18 mouse cellular contexts compared by ENCODE assay signal in genomic region chr3:148555324-148555723, GRCm38 (mm10).
"Had no signal": no experiment of that assay in that cellular context is flagged by ENCODE, and none has a peak within 500 bp of the region (broad histone marks: within the 10 kb centered on the region; RNA-seq: fewer than 3 reads in every experiment).

No protein-coding gene starts in this region.

- H3K9me3 ChIP-seq: midbrain, embryonic 10.5 days; midbrain, embryonic 13.5 days; midbrain, embryonic 15.5 days; neural tube, embryonic 13.5 days; neural tube, embryonic 15.5 days had no signal

- DNase-seq: lung, adult 18-20 months; lung, embryonic 14.5 days; lung, postnatal 10 days; lung, postnatal 4 days; retina, postnatal 1 day; right cerebral cortex, adult 18-20 months; right cerebral cortex, postnatal 25 days; right cerebral cortex, postnatal 4 days; spleen, adult 18-20 months; thymus, adult 18-20 months; thymus, postnatal 14 days; thymus, postnatal 36 days had no signal

- H3K9ac ChIP-seq: lung, embryonic 14.5 days; midbrain, embryonic 13.5 days; midbrain, embryonic 15.5 days; neural tube, embryonic 13.5 days; neural tube, embryonic 15.5 days had no signal

- H3K4me3 ChIP-seq: midbrain, embryonic 10.5 days; midbrain, embryonic 13.5 days; midbrain, embryonic 15.5 days; myocyte; neural tube, embryonic 13.5 days; neural tube, embryonic 15.5 days had no signal

- ATAC-seq: midbrain, embryonic 13.5 days; midbrain, embryonic 15.5 days had no signal

- H3K4me1 ChIP-seq: midbrain, embryonic 15.5 days; neural tube, embryonic 13.5 days; neural tube, embryonic 15.5 days had no signal

- H3K4me2 ChIP-seq: lung, embryonic 14.5 days; midbrain, embryonic 13.5 days; midbrain, embryonic 15.5 days; neural tube, embryonic 13.5 days; neural tube, embryonic 15.5 days had no signal

- H3K36me3 ChIP-seq: midbrain, embryonic 10.5 days; midbrain, embryonic 13.5 days; midbrain, embryonic 15.5 days; neural tube, embryonic 13.5 days; neural tube, embryonic 15.5 days had no signal

- H3K27me3 ChIP-seq: midbrain, embryonic 13.5 days; midbrain, embryonic 15.5 days; neural tube, embryonic 13.5 days; neural tube, embryonic 15.5 days had no signal

- H3K27ac ChIP-seq: midbrain, embryonic 10.5 days; midbrain, embryonic 13.5 days; midbrain, embryonic 15.5 days; neural tube, embryonic 13.5 days; neural tube, embryonic 15.5 days had no signal
